Mouse (Mus musculus) liver, adult (tissue): ENCODE results near the gene 1700013G24Rik.
A peak's percentile ranks its signal among the peaks of the same experiment; 100 is the strongest.

Source experiments
- GATA4 ChIP-seq: IDR thresholded peaks from 2 replicates; pipeline ENCODE4 v1.6.1; 2014; ENCODE audit warnings: mild to moderate bottlenecking, low read length; ENCODE audit not compliant: insufficient replicate concordance

1700013G24Rik gene

GRCm38 (mm10) chr4:137453234-137453767 lies at the start of gene 1700013G24Rik:
Gene 1700013G24Rik, plus strand, starts transcription at chr4:137453284.
- TF ChIP-seq GATA4: no peak

GRCm38 (mm10) chr4:137405571-137405970 lies 47.5 kb upstream of the 1700013G24Rik start:
- TF ChIP-seq GATA4: no peak

- no peak for TF ChIP-seq GATA4
These were observed 43.4 kb upstream of the 1700013G24Rik start, which contains the start of gene Cela3a for GRCm38 (mm10) chr4:137409691-137410090. Gene Cela3a, minus strand, starts transcription at chr4:137409791.

- TF ChIP-seq GATA4: no peak
These were observed 38.1 kb upstream of the 1700013G24Rik start for GRCm38 (mm10) chr4:137414936-137415335.

GRCm38 (mm10) chr4:137417712-137418564 lies 35.1 kb upstream of the 1700013G24Rik start:
- no peak for TF ChIP-seq GATA4

GRCm38 (mm10) chr4:137430502-137430901 lies 22.6 kb upstream of the 1700013G24Rik start, which contains the start of gene Cela3b:
Gene Cela3b, minus strand, starts transcription at chr4:137430540.
- TF ChIP-seq GATA4: peak; percentile 53; the same call in 1 of the 2 replicates

GRCm38 (mm10) chr4:137436979-137437669 lies 16.0 kb upstream of the 1700013G24Rik start:
- no peak for TF ChIP-seq GATA4

GRCm38 (mm10) chr4:137438842-137439241 lies 14.2 kb upstream of the 1700013G24Rik start:
- no peak for TF ChIP-seq GATA4

- TF ChIP-seq GATA4: no peak
These were observed 11.8 kb upstream of the 1700013G24Rik start for GRCm38 (mm10) chr4:137441332-137441731.

- no peak; the same call in 1 of the 2 replicates for TF ChIP-seq GATA4
These were observed 9.5 kb upstream of the 1700013G24Rik start for GRCm38 (mm10) chr4:137443625-137444024.

GRCm38 (mm10) chr4:137445881-137446280 lies 7.2 kb upstream of the 1700013G24Rik start:
- no peak for TF ChIP-seq GATA4

GRCm38 (mm10) chr4:137447363-137448196 lies 5.5 kb upstream of the 1700013G24Rik start:
- no peak for TF ChIP-seq GATA4

GRCm38 (mm10) chr4:137448197-137448596 lies 4.9 kb upstream of the 1700013G24Rik start:
- no peak for TF ChIP-seq GATA4

GRCm38 (mm10) chr4:137448641-137449040 lies 4.4 kb upstream of the 1700013G24Rik start:
- no peak for TF ChIP-seq GATA4

GRCm38 (mm10) chr4:137449132-137449531 lies 4.0 kb upstream of the 1700013G24Rik start:
- TF ChIP-seq GATA4: no peak

GRCm38 (mm10) chr4:137449715-137450114 lies 3.4 kb upstream of the 1700013G24Rik start:
- TF ChIP-seq GATA4: no peak
